Mouse (Mus musculus) embryonic facial prominence, embryonic 12.5 days (tissue): ENCODE results near the gene Atp11b. TPM values are rescaled to one million over a fixed set of nuclear protein-coding genes. Genes with fewer than 3 reads are reported as not detected.

Experiments
- ATAC-seq: fragments of 200-750 bp; cut with Nextera tagmentation; 2 replicates; pipeline ENCODE4 v1.8.0; 2017; ENCODE audit not compliant: insufficient number of reproducible peaks, insufficient read depth, low FRiP score, low TSS enrichment
- H3K27ac ChIP-seq: fragments of 300-500 bp; sonication (generic); 2 replicates; pipeline ENCODE4 v1.5.1; 2016; ENCODE audit warnings: mild to moderate bottlenecking
- H3K27me3 ChIP-seq: fragments of 300-500 bp; sonication (generic); 2 replicates; pipeline ENCODE4 v1.6.1; 2016; ENCODE audit warnings: mild to moderate bottlenecking, moderate library complexity
- H3K36me3 ChIP-seq: fragments of 300-500 bp; sonication (generic); 2 replicates; pipeline ENCODE4 v1.6.1; 2016; ENCODE audit warnings: mild to moderate bottlenecking
- H3K4me1 ChIP-seq: fragments of 300-500 bp; sonication (generic); 2 replicates; pipeline ENCODE4 v1.6.1; 2016
- H3K4me2 ChIP-seq: fragments of 300-500 bp; sonication (generic); replicated peaks from 2 replicates; pipeline ENCODE4 v1.6.1; 2016; ENCODE audit warnings: mild to moderate bottlenecking, moderate library complexity
- H3K4me3 ChIP-seq: fragments of 300-500 bp; sonication (generic); 2 replicates; pipeline ENCODE4 v1.5.1; 2016; ENCODE audit warnings: mild to moderate bottlenecking
- H3K9ac ChIP-seq: fragments of 300-500 bp; sonication (generic); 2 replicates; pipeline ENCODE4 v1.6.1; 2016; ENCODE audit warnings: mild to moderate bottlenecking, moderate library complexity
- H3K9me3 ChIP-seq: fragments of 300-500 bp; sonication (generic); 2 replicates; pipeline ENCODE4 v1.6.1; 2016; ENCODE audit warnings: mild to moderate bottlenecking, moderate library complexity
- WGBS: fragments of 180-500 bp; shearing (Covaris S2); methylation state at CpG from one replicate; pipeline ENCODE4 v1.1.7; 2016; 5-methylcytosine and 5-hydroxymethylcytosine counted together
- polyA plus RNA-seq: library from polyadenylated mRNA; unstranded; fragments of >200 nt; fragmentation: Nextera tagmentation; extraction: Ambion mirVana; gene quantifications from 2 replicates; pipeline ENCODE4 v1.2.1, GENCODE M21; 2016

The Atp11b gene
- polyA plus RNA-seq, 1 experiment from 2014 or later: 38.3 TPM

- Histone ChIP-seq H3K4me2 (no peak overlapping the region), H3K9ac (no peak overlapping the region), H3K36me3 (no peaks in the 10 kb centered on the region), H3K27me3 (no peaks in the 10 kb centered on the region), H3K27ac (no peak overlapping the region), H3K4me1 (no peaks in the 10 kb centered on the region), H3K9me3 (no peaks in the 10 kb centered on the region), H3K4me3 (no peak overlapping the region)
- no peak for ATAC-seq
Measured at GRCm38 (mm10) chr3:35732778-35733147, 21.1 kb upstream of the Atp11b start.

GRCm38 (mm10) chr3:35734509-35734908 lies 19.4 kb upstream of the Atp11b start:
- Histone ChIP-seq H3K36me3 (no peaks in the 10 kb centered on the region), H3K9ac (no peak overlapping the region), H3K4me1 (no peaks in the 10 kb centered on the region), H3K4me2 (no peak overlapping the region), H3K27ac (no peak overlapping the region), H3K4me3 (no peak overlapping the region), H3K27me3 (no peaks in the 10 kb centered on the region), H3K9me3 (no peaks in the 10 kb centered on the region)
- 86% methylated on average over 4 of the region's 4 CpGs for WGBS
- no peak for ATAC-seq

- no peak for ATAC-seq
- 86% methylated on average over 3 of the region's 3 CpGs for WGBS
- H3K9me3 ChIP-seq: no peaks in the 10 kb centered on the region
- no peaks in the 10 kb centered on the region for H3K27me3 ChIP-seq
- no peak overlapping the region for H3K9ac ChIP-seq
- H3K4me2 ChIP-seq: no peak overlapping the region
- H3K27ac ChIP-seq: no peak overlapping the region
- H3K4me1 ChIP-seq: no peaks in the 10 kb centered on the region
- H3K36me3 ChIP-seq: no peaks in the 10 kb centered on the region
- no peak overlapping the region for H3K4me3 ChIP-seq
Measured at GRCm38 (mm10) chr3:35738071-35738470, 15.8 kb upstream of the Atp11b start.

DNA sequence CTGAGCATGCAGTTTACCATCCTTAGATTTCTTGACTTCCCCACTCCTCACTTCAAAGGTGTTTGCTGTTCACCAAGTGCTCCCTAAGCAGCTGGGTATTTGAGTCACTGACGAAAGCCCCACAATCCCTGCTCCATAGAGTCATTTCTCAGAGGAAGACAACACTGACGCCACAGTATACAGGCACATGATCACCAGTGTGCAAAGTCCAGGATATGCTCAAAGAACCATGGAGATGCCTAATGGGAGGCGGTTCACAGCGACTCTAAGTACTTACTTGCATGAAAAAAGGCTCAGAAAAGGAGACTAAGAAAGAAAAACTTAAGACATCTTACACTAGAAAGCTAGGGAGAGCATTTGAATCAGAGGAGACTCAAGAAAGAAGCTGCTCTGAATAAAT lies 8.9 kb upstream of the Atp11b start:
- H3K9me3 ChIP-seq: no peaks in the 10 kb centered on the region
- no peaks in the 10 kb centered on the region for H3K4me1 ChIP-seq
- H3K4me3 ChIP-seq: no peak overlapping the region
- ATAC-seq: no peak
- no peak overlapping the region for H3K27ac ChIP-seq
- H3K4me2 ChIP-seq: no peak overlapping the region
- H3K27me3 ChIP-seq: no peaks in the 10 kb centered on the region
- WGBS: 56% methylated on average over 4 of the region's 4 CpGs
- H3K36me3 ChIP-seq: no peaks in the 10 kb centered on the region
- H3K9ac ChIP-seq: no peak overlapping the region

DNA sequence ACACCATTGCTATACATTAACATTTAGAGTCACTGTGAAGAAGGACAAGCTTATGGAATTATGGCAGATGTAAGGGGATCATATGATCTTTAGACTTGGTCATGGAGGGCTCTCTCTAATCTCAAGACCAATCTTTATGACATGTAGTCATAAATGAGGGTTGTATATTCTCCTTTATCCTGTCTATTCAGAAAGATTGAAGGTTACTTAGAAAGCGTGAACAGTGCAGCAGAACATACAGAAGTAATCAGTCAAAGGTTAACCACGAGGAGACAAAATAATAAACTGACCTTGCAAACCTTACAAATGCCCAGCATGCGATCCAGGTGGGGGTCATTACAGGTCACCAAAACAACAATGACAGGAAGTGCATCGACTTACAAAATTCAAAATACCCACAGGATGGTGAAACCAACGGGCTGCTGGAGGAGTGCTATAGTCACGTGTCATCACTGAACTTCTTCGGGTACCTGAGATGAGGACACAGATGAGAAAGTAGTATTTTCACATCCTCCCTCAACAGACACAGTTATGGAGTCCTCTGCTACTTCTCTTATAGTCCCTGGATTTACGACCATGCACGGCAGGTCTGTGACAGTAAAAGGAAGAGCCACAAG lies 7.0 kb upstream of the Atp11b start:
- no peak for ATAC-seq

GRCm38 (mm10) chr3:35750286-35750685 lies 3.6 kb upstream of the Atp11b start:
- ATAC-seq: no peak
- no peak overlapping the region for H3K9ac ChIP-seq
- H3K9me3 ChIP-seq: no peaks in the 10 kb centered on the region
- 56% methylated on average over 5 of the region's 5 CpGs for WGBS
- H3K4me3 ChIP-seq: no peak overlapping the region
- H3K27ac ChIP-seq: no peak overlapping the region
- no peaks in the 10 kb centered on the region for H3K36me3 ChIP-seq
- no peak overlapping the region for H3K4me2 ChIP-seq
- H3K27me3 ChIP-seq: no peaks in the 10 kb centered on the region
- no peaks in the 10 kb centered on the region for H3K4me1 ChIP-seq

More for the DNA sequence above, 7.0 kb upstream of the Atp11b start:
- no peak overlapping the region for H3K4me2 ChIP-seq
- 57% methylated on average over 9 of the region's 9 CpGs for WGBS
- H3K9me3 ChIP-seq: no peaks in the 10 kb centered on the region
- H3K4me1 ChIP-seq: no peaks in the 10 kb centered on the region
- H3K36me3 ChIP-seq: no peaks in the 10 kb centered on the region
- no peaks in the 10 kb centered on the region for H3K27me3 ChIP-seq
- no peak overlapping the region for H3K27ac ChIP-seq
- H3K9ac ChIP-seq: no peak overlapping the region
- no peak overlapping the region for H3K4me3 ChIP-seq

GRCm38 (mm10) chr3:35751724-35752123 lies 2.2 kb upstream of the Atp11b start:
- peaks cover 4% of the 10 kb centered on the region; the same call in 1 of the 2 replicates for H3K4me1 ChIP-seq
- H3K4me3 ChIP-seq: no peak overlapping the region
- no peak for ATAC-seq
- H3K9ac ChIP-seq: no peak overlapping the region
- no peak overlapping the region for H3K4me2 ChIP-seq
- no peaks in the 10 kb centered on the region for H3K27me3 ChIP-seq
- H3K27ac ChIP-seq: no peak overlapping the region
- no peaks in the 10 kb centered on the region for H3K9me3 ChIP-seq
- 51% methylated on average over 2 of the region's 2 CpGs for WGBS
- no peaks in the 10 kb centered on the region for H3K36me3 ChIP-seq

DNA sequence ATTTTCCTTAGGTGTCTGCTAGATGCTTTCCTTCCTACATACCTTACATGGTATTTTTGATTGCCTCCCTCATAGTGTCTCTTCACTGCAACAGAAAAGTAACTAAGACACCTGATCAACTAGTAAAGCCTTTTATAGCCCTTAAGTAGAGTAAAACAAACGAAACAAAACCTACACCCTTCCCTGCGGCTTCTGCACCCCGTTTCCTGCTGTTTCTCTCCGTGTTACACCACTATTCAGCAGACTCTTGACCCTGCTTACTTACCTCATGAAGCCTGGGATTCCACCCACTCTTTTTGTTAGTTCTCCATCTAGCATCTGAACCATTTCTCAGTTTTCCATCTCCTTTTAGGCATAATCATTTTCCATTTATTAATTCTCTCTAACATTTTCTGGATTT lies 8.8 kb downstream of the Atp11b start:
- H3K27ac ChIP-seq: no peak overlapping the region
- H3K27me3 ChIP-seq: no peaks in the 10 kb centered on the region
- ATAC-seq: no peak
- no peaks in the 10 kb centered on the region for H3K4me1 ChIP-seq
- H3K4me2 ChIP-seq: no peak overlapping the region
- H3K9me3 ChIP-seq: no peaks in the 10 kb centered on the region
- no peak overlapping the region for H3K4me3 ChIP-seq
- H3K9ac ChIP-seq: no peak overlapping the region
- no peaks in the 10 kb centered on the region for H3K36me3 ChIP-seq
- 67% methylated on average over 4 of the region's 4 CpGs for WGBS

- WGBS: 84% methylated on average over 7 of the region's 7 CpGs
- Histone ChIP-seq H3K9ac (no peak overlapping the region), H3K4me3 (no peak overlapping the region), H3K27ac (no peak overlapping the region), H3K9me3 (no peaks in the 10 kb centered on the region), H3K27me3 (no peaks in the 10 kb centered on the region), H3K4me1 (no peaks in the 10 kb centered on the region), H3K4me2 (no peak overlapping the region), H3K36me3 (0 out of 2 replicates have a peak, but pooled peaks cover 4% of the 10 kb centered on the region)
- no peak for ATAC-seq
Measured at GRCm38 (mm10) chr3:35764637-35765617, 11.0 kb downstream of the Atp11b start.

DNA sequence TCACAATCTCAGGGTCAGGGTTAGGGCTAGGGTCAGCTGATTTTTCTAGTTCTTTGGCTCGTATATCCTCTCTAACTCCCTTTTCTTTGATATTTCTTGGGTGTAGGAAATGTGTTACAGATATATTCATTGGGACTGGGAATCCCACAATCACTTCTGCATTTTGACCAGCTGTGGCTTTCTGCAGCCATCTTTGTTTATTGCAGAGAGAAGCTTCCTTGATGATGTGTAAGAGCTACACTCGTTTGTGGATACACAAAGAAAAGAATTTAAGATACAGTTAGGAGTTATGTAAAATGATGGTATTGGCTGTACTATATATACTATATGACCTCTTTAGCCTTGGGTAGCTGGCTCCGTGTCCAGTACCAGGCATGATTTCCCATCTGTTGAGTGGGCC lies 25.8 kb downstream of the Atp11b start:
- H3K4me3 ChIP-seq: no peak overlapping the region

GRCm38 (mm10) chr3:35802040-35802439 lies 48.1 kb downstream of the Atp11b start:
- H3K27me3 ChIP-seq: no peaks in the 10 kb centered on the region
- 89% methylated on average over 2 of the region's 2 CpGs for WGBS
- no peak overlapping the region for H3K9ac ChIP-seq
- no peaks in the 10 kb centered on the region for H3K9me3 ChIP-seq
- no peak for ATAC-seq
- H3K4me1 ChIP-seq: no peaks in the 10 kb centered on the region
- peaks cover 23% of the 10 kb centered on the region for H3K36me3 ChIP-seq
- H3K27ac ChIP-seq: no peak overlapping the region
- H3K4me2 ChIP-seq: no peak overlapping the region
- H3K4me3 ChIP-seq: no peak overlapping the region

More for the DNA sequence above, 25.8 kb downstream of the Atp11b start:
- no peaks in the 10 kb centered on the region for H3K9me3 ChIP-seq
- no peaks in the 10 kb centered on the region for H3K36me3 ChIP-seq
- WGBS: 78% methylated on average over 3 of the region's 3 CpGs
- no peaks in the 10 kb centered on the region for H3K27me3 ChIP-seq
- no peak overlapping the region for H3K27ac ChIP-seq
- H3K4me2 ChIP-seq: no peak overlapping the region
- no peak for ATAC-seq
- H3K9ac ChIP-seq: no peak overlapping the region
- no peaks in the 10 kb centered on the region for H3K4me1 ChIP-seq

- no peak for ATAC-seq
- no peak overlapping the region for H3K27ac ChIP-seq
- H3K4me2 ChIP-seq: no peak overlapping the region
- no peaks in the 10 kb centered on the region for H3K4me1 ChIP-seq
- H3K9ac ChIP-seq: no peak overlapping the region
- no peaks in the 10 kb centered on the region for H3K9me3 ChIP-seq
- peaks cover 21% of the 10 kb centered on the region for H3K36me3 ChIP-seq
- H3K4me3 ChIP-seq: no peak overlapping the region
- no peaks in the 10 kb centered on the region for H3K27me3 ChIP-seq
- WGBS: 91% methylated on average over 3 of the region's 3 CpGs
Measured at GRCm38 (mm10) chr3:35819887-35820286, 66.0 kb downstream of the Atp11b start.
